Mouse (Mus musculus): ENCODE data around the gene Pdgfa. TPM values are rescaled to one million over a fixed set of nuclear protein-coding genes. Genes with fewer than 3 reads are reported as not detected.

Gene Pdgfa
- total and polyA plus RNA-seq, 2 experiments from 2014 or later: 53.8 to 67.7 TPM

DNA sequence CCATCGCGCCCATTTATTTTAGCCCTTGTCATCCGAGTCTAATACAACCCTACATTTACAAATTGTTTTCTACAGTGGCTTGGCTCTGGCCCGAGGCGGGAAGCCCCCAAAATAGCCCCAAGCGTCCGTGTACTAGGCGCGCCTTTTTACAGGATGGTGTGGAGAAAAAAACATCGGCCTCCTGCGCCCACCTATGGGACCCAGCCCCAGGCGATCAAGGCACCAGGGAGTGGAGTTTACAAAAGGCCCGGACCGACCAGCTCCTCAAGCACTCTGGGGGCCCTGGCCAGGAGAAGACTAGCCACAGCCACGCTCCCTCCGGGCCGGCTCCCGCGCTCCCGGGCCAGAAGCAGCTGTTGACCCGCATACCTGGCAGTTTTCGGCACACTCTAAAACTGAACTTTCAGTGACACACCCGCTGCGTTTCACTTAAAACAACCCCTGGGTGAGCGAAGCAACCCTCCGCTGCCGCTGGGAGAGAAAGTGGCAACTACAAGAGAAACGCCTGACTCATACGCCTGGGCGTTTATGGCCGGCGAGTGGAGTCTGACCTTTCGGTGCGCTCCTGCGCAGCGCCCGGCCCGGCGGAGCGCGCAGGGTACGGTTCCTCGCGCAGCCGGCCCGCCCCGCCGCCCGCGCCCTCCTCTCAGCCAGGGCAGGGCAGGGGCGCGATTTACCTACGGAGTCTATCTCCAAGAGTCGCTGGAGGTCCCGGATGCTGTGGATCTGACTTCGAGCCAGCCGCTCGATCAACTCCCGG, 4.4 kb downstream of the Pdgfa start:
- 8% methylated on average over 57 of the region's 59 CpGs for WGBS
- no peak for ATAC-seq (ENCODE audit: low FRiP score)
- Histone ChIP-seq H3K27me3 (ENCODE audit: insufficient read depth, low read length) (peaks cover 24% of the 10 kb centered on the region), H3K9ac (replicated peaks; ENCODE audit: low read length, poor library complexity, severe bottlenecking) (peak overlapping the region; percentile 88), H3K4me2 (ENCODE audit: low read depth, low read length, poor library complexity, severe bottlenecking) (peak overlapping the region; percentile 96), H3K9me3 (ENCODE audit: low read length) (no peaks in the 10 kb centered on the region), H3K4me1 (ENCODE audit: insufficient read depth, low read length) (peaks cover 9% of the 10 kb centered on the region), H3K4me3 (ENCODE audit: low read depth, low read length) (peak overlapping the region; percentile 84), H3K27ac (ENCODE audit: low read depth, low read length) (no peak overlapping the region), H3K36me3 (ENCODE audit: insufficient read depth, low read length) (peaks cover 9% of the 10 kb centered on the region)
- TF ChIP-seq CTCF (IDR thresholded peaks at IDR 0.05): no peak
- no peak for DNase-seq (ENCODE audit: low spot score)

DNA sequence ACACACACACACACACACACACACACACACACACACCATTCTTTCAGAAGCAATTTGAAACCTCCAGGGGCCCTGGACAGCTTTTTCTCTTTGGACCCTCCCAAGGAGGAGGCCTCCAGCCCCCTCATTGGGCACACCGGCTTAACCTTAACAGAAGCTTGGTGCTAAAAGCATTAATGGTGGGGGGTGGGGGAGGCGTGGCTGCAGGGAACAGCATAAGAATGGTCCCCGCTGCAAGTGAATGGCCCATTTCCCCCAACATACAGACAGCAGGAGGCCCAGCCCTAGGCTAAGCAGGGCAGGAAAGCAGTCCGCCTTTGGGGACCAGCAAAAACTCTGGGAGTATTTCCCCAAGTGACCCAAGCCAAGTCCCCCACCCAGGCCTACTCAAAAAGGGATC, 5.4 kb downstream of the Pdgfa start:
- 62% methylated on average over 4 of the region's 4 CpGs for WGBS
- no peak overlapping the region for H3K9ac ChIP-seq (replicated peaks; ENCODE audit: low read length, poor library complexity, severe bottlenecking)
- H3K4me3 ChIP-seq (ENCODE audit: low read depth, low read length): no peak overlapping the region
- H3K9me3 ChIP-seq (ENCODE audit: low read length): no peaks in the 10 kb centered on the region
- no peak overlapping the region for H3K27ac ChIP-seq (ENCODE audit: low read depth, low read length)
- ATAC-seq (ENCODE audit: low FRiP score) (no peak), DNase-seq (ENCODE audit: low spot score) (no peak)
- peaks cover 22% of the 10 kb centered on the region for H3K27me3 ChIP-seq (ENCODE audit: insufficient read depth, low read length)
- peaks cover 19% of the 10 kb centered on the region for H3K36me3 ChIP-seq (ENCODE audit: insufficient read depth, low read length)
- no peak for TF ChIP-seq CTCF (IDR thresholded peaks at IDR 0.05)
- no peak overlapping the region for H3K4me2 ChIP-seq (ENCODE audit: low read depth, low read length, poor library complexity, severe bottlenecking)
- H3K4me1 ChIP-seq (ENCODE audit: insufficient read depth, low read length): peaks cover 9% of the 10 kb centered on the region

DNA sequence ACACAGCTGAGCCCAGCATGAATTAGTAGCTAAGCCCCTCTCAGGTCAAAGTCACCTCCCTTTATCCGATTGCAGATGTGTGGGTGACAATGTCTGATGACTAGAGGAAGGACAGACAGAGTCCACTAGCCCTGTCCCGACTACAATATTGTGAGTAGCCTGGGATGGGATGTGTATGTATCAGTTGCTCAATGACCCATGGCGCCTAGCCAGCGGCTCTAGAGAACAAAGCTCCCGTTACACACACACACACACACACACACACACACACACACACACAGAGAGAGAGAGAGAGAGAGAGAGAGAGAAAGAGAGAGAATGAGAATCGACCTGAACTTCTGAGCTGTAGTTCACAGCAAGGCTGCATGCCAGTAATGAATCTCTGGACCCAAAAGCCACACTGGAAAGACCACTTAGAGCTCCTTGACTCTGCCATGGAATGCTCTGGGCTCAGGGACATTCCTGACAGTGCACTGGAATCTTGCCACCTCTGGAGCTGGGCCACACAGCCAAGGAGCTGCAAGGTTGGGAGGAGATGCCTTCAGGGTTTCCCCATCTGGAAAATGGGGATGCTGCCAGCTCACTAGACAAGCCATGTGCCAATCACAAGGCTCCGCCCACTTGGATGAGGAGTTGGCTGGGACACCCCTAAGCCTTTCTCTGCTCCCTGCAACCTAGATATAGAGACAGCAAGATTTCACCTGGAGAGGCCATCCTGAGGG, 6.3 kb downstream of the Pdgfa start:
- H3K9ac ChIP-seq (replicated peaks; ENCODE audit: low read length, poor library complexity, severe bottlenecking): no peak overlapping the region
- no peak for ATAC-seq (ENCODE audit: low FRiP score)
- peaks cover 20% of the 10 kb centered on the region for H3K27me3 ChIP-seq (ENCODE audit: insufficient read depth, low read length)
- H3K4me1 ChIP-seq (ENCODE audit: insufficient read depth, low read length): peaks cover 4% of the 10 kb centered on the region
- no peak overlapping the region for H3K4me2 ChIP-seq (ENCODE audit: low read depth, low read length, poor library complexity, severe bottlenecking)
- no peak overlapping the region for H3K27ac ChIP-seq (ENCODE audit: low read depth, low read length)
- TF ChIP-seq CTCF (IDR thresholded peaks at IDR 0.05): no peak
- DNase-seq (ENCODE audit: low spot score): no peak
- H3K4me3 ChIP-seq (ENCODE audit: low read depth, low read length): no peak overlapping the region
- peaks cover 23% of the 10 kb centered on the region for H3K36me3 ChIP-seq (ENCODE audit: insufficient read depth, low read length)
- H3K9me3 ChIP-seq (ENCODE audit: low read length): no peaks in the 10 kb centered on the region
- WGBS: 61% methylated on average over 7 of the region's 7 CpGs

DNA sequence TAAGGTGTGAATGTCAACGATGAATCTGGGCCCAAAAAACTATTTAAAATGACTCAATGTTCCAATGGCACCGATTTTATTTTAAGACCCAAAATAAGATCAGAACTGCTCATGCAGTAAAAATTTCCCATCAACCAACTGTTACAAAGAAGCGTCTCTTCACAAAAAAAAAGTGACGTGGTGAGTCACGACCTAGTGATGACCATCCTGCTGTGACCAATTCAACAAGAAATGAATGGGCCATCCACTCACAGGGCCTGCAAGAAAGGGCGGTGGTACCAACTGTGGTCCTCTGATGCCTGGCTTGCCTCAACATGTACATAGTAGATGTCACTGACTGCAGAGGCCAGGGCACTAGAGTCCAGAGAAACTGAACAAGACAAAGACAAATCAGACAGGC, 7.6 kb downstream of the Pdgfa start:
- ATAC-seq (ENCODE audit: low FRiP score): no peak
- Histone ChIP-seq H3K4me1 (ENCODE audit: insufficient read depth, low read length) (peaks cover 4% of the 10 kb centered on the region), H3K27ac (ENCODE audit: low read depth, low read length) (no peak overlapping the region), H3K36me3 (ENCODE audit: insufficient read depth, low read length) (peaks cover 27% of the 10 kb centered on the region), H3K4me3 (ENCODE audit: low read depth, low read length) (no peak overlapping the region), H3K9me3 (ENCODE audit: low read length) (no peaks in the 10 kb centered on the region), H3K27me3 (ENCODE audit: insufficient read depth, low read length) (peaks cover 20% of the 10 kb centered on the region), H3K4me2 (ENCODE audit: low read depth, low read length, poor library complexity, severe bottlenecking) (no peak overlapping the region), H3K9ac (replicated peaks; ENCODE audit: low read length, poor library complexity, severe bottlenecking) (no peak overlapping the region)
- no peak for DNase-seq (ENCODE audit: low spot score)
- no peak for TF ChIP-seq CTCF (IDR thresholded peaks at IDR 0.05)
- WGBS: 69% methylated on average over 6 of the region's 6 CpGs

DNA sequence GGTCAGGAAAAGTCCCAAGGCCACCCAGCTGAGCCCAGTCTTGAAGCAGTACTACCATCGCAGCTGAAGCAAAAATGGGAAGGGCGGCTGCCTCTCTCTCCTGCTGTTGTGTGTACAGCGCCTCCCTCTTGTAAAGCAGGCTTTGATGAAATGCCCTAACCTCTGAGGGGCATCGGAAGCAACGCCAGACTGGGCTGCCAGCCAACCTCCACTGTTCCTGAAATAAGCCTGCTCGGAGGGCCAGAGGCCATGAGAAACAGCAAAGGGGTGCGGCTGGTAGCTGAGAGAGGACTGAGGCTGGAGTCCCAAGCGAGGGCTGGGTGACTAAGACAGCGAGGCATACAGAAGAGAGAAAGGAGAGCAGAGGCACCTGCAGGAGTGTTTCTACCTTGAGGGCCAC, 8.4 kb downstream of the Pdgfa start:
- Histone ChIP-seq H3K27ac (ENCODE audit: low read depth, low read length) (no peak overlapping the region), H3K4me1 (ENCODE audit: insufficient read depth, low read length) (peaks cover 4% of the 10 kb centered on the region), H3K27me3 (ENCODE audit: insufficient read depth, low read length) (peaks cover 20% of the 10 kb centered on the region), H3K4me2 (ENCODE audit: low read depth, low read length, poor library complexity, severe bottlenecking) (no peak overlapping the region), H3K4me3 (ENCODE audit: low read depth, low read length) (no peak overlapping the region), H3K36me3 (ENCODE audit: insufficient read depth, low read length) (peaks cover 33% of the 10 kb centered on the region), H3K9me3 (ENCODE audit: low read length) (no peaks in the 10 kb centered on the region), H3K9ac (replicated peaks; ENCODE audit: low read length, poor library complexity, severe bottlenecking) (no peak overlapping the region)
- no peak for ATAC-seq (ENCODE audit: low FRiP score)
- peak; percentile 66 for DNase-seq (ENCODE audit: low spot score)
- WGBS: 36% methylated on average over 9 of the region's 9 CpGs
- TF ChIP-seq CTCF (IDR thresholded peaks at IDR 0.05): peak; percentile 18

DNA sequence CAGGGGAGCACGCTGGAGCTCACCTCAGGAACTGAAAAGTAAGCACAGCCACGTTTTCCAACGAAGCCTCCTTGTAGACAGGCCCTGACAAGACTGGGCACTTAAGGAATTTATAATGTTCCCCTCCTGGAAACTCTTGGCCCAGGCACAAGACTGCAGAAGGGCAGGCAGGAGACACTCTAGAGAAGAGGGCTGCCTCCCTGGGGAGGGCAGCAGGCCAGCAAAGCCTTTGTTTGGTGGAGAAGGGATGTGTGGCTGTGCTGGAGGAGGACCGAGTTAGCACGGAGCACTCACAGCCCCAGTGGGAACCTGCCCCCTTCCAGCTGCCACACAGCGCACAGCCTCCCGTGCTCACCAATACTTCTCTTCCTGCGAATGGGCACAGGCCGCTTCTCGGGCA, 9.2 kb downstream of the Pdgfa start:
- Histone ChIP-seq H3K9ac (replicated peaks; ENCODE audit: low read length, poor library complexity, severe bottlenecking) (no peak overlapping the region), H3K4me1 (ENCODE audit: insufficient read depth, low read length) (no peaks in the 10 kb centered on the region; the same call in none of the 2 replicates), H3K36me3 (ENCODE audit: insufficient read depth, low read length) (peaks cover 40% of the 10 kb centered on the region), H3K9me3 (ENCODE audit: low read length) (no peaks in the 10 kb centered on the region), H3K4me2 (ENCODE audit: low read depth, low read length, poor library complexity, severe bottlenecking) (no peak overlapping the region), H3K27ac (ENCODE audit: low read depth, low read length) (no peak overlapping the region), H3K27me3 (ENCODE audit: insufficient read depth, low read length) (peaks cover 20% of the 10 kb centered on the region), H3K4me3 (ENCODE audit: low read depth, low read length) (no peak overlapping the region)
- TF ChIP-seq CTCF (IDR thresholded peaks at IDR 0.05): no peak
- DNase-seq (ENCODE audit: low spot score) (no peak), ATAC-seq (ENCODE audit: low FRiP score) (no peak)
- 62% methylated on average over 10 of the region's 10 CpGs for WGBS
